Mouse (Mus musculus) megakaryocyte, embryonic 14.5 days (primary cell): ENCODE results near the gene Tacc2.

Source experiments
- FLI1 ChIP-seq: IDR thresholded peaks from 2 replicates; pipeline ENCODE4 v1.6.1; 2012; ENCODE audit warnings: low read length, inconsistent platforms, mixed read lengths
- GATA1 ChIP-seq: IDR thresholded peaks from 3 replicates; pipeline ENCODE4 v1.6.1; 2012; ENCODE audit warnings: mixed read lengths, low read length, inconsistent platforms, borderline replicate concordance

DNA sequence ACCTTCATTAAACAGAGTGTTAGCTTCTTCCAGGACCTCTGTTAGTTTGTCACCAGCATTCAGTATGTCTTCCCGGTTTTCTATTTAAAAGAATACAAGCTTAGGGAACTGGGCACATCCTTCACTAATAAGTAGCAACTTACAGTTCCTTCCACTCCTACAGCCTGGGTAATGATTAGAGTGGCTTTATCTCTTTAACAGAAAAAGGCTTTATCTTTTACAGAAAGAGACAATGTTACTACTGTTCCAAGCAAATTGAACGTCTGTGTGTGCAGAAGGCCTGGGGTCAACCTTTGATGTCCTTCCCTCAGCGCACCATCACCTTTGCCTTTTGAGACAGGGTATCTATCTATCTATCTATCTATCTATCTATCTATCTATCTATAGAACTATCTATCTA is 31.3 kb upstream of the Tacc2 start:
- TF ChIP-seq GATA1 (no peak), FLI1 (no peak)
